Mouse (Mus musculus): ENCODE data around the gene Cdc42se2. TPM values are rescaled to one million over a fixed set of nuclear protein-coding genes. Genes with fewer than 3 reads are reported as not detected.

Cdc42se2 gene
- polyA plus RNA-seq, 1 experiment from 2014 or later, result 259 TPM

- H3K9ac ChIP-seq (ENCODE audit: low read length), result no peak overlapping the region
- no peak overlapping the region for H3K4me2 ChIP-seq
- no peaks in the 10 kb centered on the region for H3K27me3 ChIP-seq (ENCODE audit: control insufficient read depth, insufficient read depth, low read length)
- peaks cover 11% of the 10 kb centered on the region for H3K4me1 ChIP-seq (ENCODE audit: control insufficient read depth, insufficient read depth, low read length)
- ATAC-seq (ENCODE audit: low FRiP score) (no peak), DNase-seq (ENCODE audit: low spot score, missing footprints) (no peak)
- no peaks in the 10 kb centered on the region for H3K9me3 ChIP-seq (ENCODE audit: control insufficient read depth, low read length)
- no peak overlapping the region for H3K4me3 ChIP-seq (ENCODE audit: low read depth, low read length)
- H3K27ac ChIP-seq (ENCODE audit: low read depth, low read length), result no peak overlapping the region
- 91% methylated on average over 6 of the region's 6 CpGs for WGBS
- no peaks in the 10 kb centered on the region for H3K36me3 ChIP-seq (ENCODE audit: control insufficient read depth, insufficient read depth, low read length)
Observed at GRCm38 (mm10) chr11:54782253-54782652, 5.2 kb downstream of the Cdc42se2 start.

DNA sequence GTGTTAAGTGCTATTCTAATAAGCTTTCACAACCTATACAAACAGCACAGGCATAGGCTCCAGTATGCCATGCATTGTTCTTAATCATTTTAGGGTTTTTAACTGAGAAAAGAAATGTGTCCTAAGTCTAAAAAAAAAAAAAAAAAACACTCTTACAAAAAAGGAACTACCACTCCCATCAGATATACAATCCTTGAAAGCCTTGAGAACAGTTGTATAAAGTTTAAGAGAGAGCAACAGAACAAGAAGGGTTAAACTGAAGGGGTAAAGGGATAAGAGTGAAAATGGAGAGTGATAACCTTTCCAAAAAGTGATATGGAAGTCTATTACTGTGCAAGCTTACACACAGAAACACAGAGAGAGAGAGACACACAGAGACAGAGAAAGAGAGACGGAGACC, 7.5 kb downstream of the Cdc42se2 start:
- H3K9ac ChIP-seq (ENCODE audit: low read length), result no peak overlapping the region
- H3K9me3 ChIP-seq (ENCODE audit: control insufficient read depth, low read length), result no peaks in the 10 kb centered on the region
- H3K4me3 ChIP-seq (ENCODE audit: low read depth, low read length), result no peak overlapping the region
- H3K27me3 ChIP-seq (ENCODE audit: control insufficient read depth, insufficient read depth, low read length), result no peaks in the 10 kb centered on the region
- 93% methylated on average over 1 of the region's 1 CpGs for WGBS
- H3K27ac ChIP-seq (ENCODE audit: low read depth, low read length), result no peak overlapping the region
- no peaks in the 10 kb centered on the region for H3K36me3 ChIP-seq (ENCODE audit: control insufficient read depth, insufficient read depth, low read length)
- H3K4me2 ChIP-seq, result no peak overlapping the region
- H3K4me1 ChIP-seq (ENCODE audit: control insufficient read depth, insufficient read depth, low read length), result peaks cover 11% of the 10 kb centered on the region
- no peak for ATAC-seq (ENCODE audit: low FRiP score)
- no peak for DNase-seq (ENCODE audit: low spot score, missing footprints)

GRCm38 (mm10) chr11:54778131-54778844, 9.2 kb downstream of the Cdc42se2 start:
- Histone ChIP-seq H3K4me2 (no peak overlapping the region), H3K36me3 (ENCODE audit: control insufficient read depth, insufficient read depth, low read length) (no peaks in the 10 kb centered on the region), H3K9me3 (ENCODE audit: control insufficient read depth, low read length) (no peaks in the 10 kb centered on the region), H3K4me3 (ENCODE audit: low read depth, low read length) (no peak overlapping the region), H3K4me1 (ENCODE audit: control insufficient read depth, insufficient read depth, low read length) (peaks cover 6% of the 10 kb centered on the region; the same call in 1 of the 2 replicates), H3K27me3 (ENCODE audit: control insufficient read depth, insufficient read depth, low read length) (no peaks in the 10 kb centered on the region), H3K9ac (ENCODE audit: low read length) (no peak overlapping the region), H3K27ac (ENCODE audit: low read depth, low read length) (no peak overlapping the region)
- ATAC-seq (ENCODE audit: low FRiP score), result no peak
- WGBS, result 90% methylated on average over 1 of the region's 1 CpGs
- DNase-seq (ENCODE audit: low spot score, missing footprints), result no peak

- no peak overlapping the region for H3K4me3 ChIP-seq (ENCODE audit: low read depth, low read length)
- no peaks in the 10 kb centered on the region for H3K36me3 ChIP-seq (ENCODE audit: control insufficient read depth, insufficient read depth, low read length)
- no peak for ATAC-seq (ENCODE audit: low FRiP score)
- H3K27me3 ChIP-seq (ENCODE audit: control insufficient read depth, insufficient read depth, low read length), result no peaks in the 10 kb centered on the region
- no peak overlapping the region for H3K9ac ChIP-seq (ENCODE audit: low read length)
- no peak for DNase-seq (ENCODE audit: low spot score, missing footprints)
- peaks cover 6% of the 10 kb centered on the region; the same call in 1 of the 2 replicates for H3K4me1 ChIP-seq (ENCODE audit: control insufficient read depth, insufficient read depth, low read length)
- no peak overlapping the region for H3K4me2 ChIP-seq
- WGBS, result 72% methylated on average over 6 of the region's 6 CpGs
- H3K27ac ChIP-seq (ENCODE audit: low read depth, low read length), result no peak overlapping the region
- H3K9me3 ChIP-seq (ENCODE audit: control insufficient read depth, low read length), result no peaks in the 10 kb centered on the region
Observed at GRCm38 (mm10) chr11:54777387-54778130, 9.9 kb downstream of the Cdc42se2 start.

- WGBS, result 84% methylated on average over 4 of the region's 4 CpGs
- DNase-seq (ENCODE audit: low spot score, missing footprints) (no peak), ATAC-seq (ENCODE audit: low FRiP score) (no peak)
- H3K4me2 ChIP-seq, result no peak overlapping the region
- H3K4me3 ChIP-seq (ENCODE audit: low read depth, low read length), result no peak overlapping the region
- H3K36me3 ChIP-seq (ENCODE audit: control insufficient read depth, insufficient read depth, low read length), result no peaks in the 10 kb centered on the region
- no peaks in the 10 kb centered on the region for H3K9me3 ChIP-seq (ENCODE audit: control insufficient read depth, low read length)
- H3K4me1 ChIP-seq (ENCODE audit: control insufficient read depth, insufficient read depth, low read length), result peaks cover 6% of the 10 kb centered on the region; the same call in 1 of the 2 replicates
- no peak overlapping the region for H3K27ac ChIP-seq (ENCODE audit: low read depth, low read length)
- H3K27me3 ChIP-seq (ENCODE audit: control insufficient read depth, insufficient read depth, low read length), result no peaks in the 10 kb centered on the region
- H3K9ac ChIP-seq (ENCODE audit: low read length), result no peak overlapping the region
Observed at GRCm38 (mm10) chr11:54776735-54777333, 10.6 kb downstream of the Cdc42se2 start.

GRCm38 (mm10) chr11:54776367-54776701, 11.1 kb downstream of the Cdc42se2 start:
- Histone ChIP-seq H3K4me3 (ENCODE audit: low read depth, low read length) (no peak overlapping the region), H3K27me3 (ENCODE audit: control insufficient read depth, insufficient read depth, low read length) (no peaks in the 10 kb centered on the region), H3K4me1 (ENCODE audit: control insufficient read depth, insufficient read depth, low read length) (peaks cover 6% of the 10 kb centered on the region; the same call in 1 of the 2 replicates), H3K4me2 (no peak overlapping the region), H3K36me3 (ENCODE audit: control insufficient read depth, insufficient read depth, low read length) (no peaks in the 10 kb centered on the region), H3K9ac (ENCODE audit: low read length) (no peak overlapping the region), H3K27ac (ENCODE audit: low read depth, low read length) (no peak overlapping the region), H3K9me3 (ENCODE audit: control insufficient read depth, low read length) (no peaks in the 10 kb centered on the region)
- DNase-seq (ENCODE audit: low spot score, missing footprints) (no peak), ATAC-seq (ENCODE audit: low FRiP score) (no peak)
- 92% methylated on average over 2 of the region's 2 CpGs for WGBS

DNA sequence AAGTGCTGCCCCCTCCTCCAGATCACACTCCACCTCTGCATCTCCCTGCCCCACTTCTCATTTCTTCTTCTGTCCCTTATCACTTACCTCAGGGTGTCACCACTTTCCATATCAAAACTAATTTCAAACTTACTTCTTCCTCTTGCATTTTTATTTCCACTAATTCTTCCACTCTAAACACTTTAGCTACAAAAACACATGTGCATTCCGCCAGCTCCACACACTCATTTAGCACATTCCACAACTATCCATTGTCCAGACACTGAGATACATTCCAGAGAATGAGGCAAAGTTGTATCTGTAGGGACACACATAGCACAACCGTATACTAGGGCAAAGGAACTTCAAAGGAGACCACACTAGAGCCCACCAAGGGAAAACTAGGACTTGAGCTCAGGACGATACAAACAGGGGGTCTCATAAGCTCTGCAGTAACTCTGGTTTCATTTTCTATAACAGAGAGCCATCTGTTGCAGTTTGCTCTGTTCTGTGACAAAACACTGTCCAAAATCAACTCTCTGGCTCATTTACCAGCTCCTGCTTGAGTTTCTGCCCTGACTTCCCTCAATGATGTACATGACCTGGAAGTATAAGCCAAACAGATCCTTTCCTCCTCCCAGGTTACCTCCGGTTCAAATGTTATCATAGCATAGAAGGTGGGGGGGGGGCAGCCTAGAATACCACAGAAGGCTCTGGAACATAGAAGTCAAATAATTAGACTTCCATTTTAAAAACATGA, 11.7 kb downstream of the Cdc42se2 start:
- WGBS, result 83% methylated on average over 4 of the region's 4 CpGs
- no peak for ATAC-seq (ENCODE audit: low FRiP score)
- no peak overlapping the region for H3K27ac ChIP-seq (ENCODE audit: low read depth, low read length)
- no peak overlapping the region for H3K4me3 ChIP-seq (ENCODE audit: low read depth, low read length)
- H3K36me3 ChIP-seq (ENCODE audit: control insufficient read depth, insufficient read depth, low read length), result no peaks in the 10 kb centered on the region
- H3K27me3 ChIP-seq (ENCODE audit: control insufficient read depth, insufficient read depth, low read length), result no peaks in the 10 kb centered on the region
- H3K9ac ChIP-seq (ENCODE audit: low read length), result no peak overlapping the region
- H3K4me1 ChIP-seq (ENCODE audit: control insufficient read depth, insufficient read depth, low read length), result peaks cover 6% of the 10 kb centered on the region; the same call in 1 of the 2 replicates
- no peaks in the 10 kb centered on the region for H3K9me3 ChIP-seq (ENCODE audit: control insufficient read depth, low read length)
- DNase-seq (ENCODE audit: low spot score, missing footprints), result no peak
- H3K4me2 ChIP-seq, result no peak overlapping the region

DNA sequence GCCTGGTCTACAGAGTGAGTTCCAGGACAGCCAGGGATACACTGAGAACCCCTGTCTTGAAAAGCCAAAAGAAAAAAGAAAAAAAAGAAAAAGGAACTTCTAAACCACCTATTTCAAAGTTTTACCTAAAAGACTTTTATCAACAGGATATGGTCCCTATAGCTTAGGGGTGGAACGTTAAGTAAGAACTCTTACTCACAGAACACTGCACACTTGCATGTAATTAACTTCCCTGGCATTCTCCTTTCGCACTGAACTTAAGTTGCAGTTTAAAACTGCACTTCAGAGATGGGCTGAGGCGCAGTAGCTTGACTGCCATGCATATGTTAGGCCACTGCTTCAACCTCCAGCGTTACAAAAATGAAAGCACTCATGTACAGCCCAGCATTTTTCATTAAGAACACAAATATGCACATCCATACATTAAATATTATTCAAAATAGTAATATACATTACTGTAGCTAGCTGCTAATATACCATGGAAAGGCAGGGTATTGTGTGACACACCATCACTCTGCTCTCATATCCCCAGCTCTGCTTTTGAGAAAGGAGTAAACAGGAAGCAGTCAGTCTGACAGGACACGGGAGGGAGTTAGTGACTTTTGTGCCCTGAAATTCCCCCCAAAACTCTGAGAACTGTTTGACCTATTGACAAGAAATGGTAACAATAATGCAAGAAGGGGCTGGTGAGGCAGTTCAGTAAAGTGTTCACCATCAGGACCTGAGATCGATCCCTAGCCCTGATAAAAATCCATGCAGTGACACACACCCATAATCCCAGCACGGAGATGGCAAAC, 13.0 kb downstream of the Cdc42se2 start:
- H3K27ac ChIP-seq (ENCODE audit: low read depth, low read length), result no peak overlapping the region
- ATAC-seq (ENCODE audit: low FRiP score) (no peak), DNase-seq (ENCODE audit: low spot score, missing footprints) (no peak)
- no peak overlapping the region for H3K4me2 ChIP-seq
- H3K27me3 ChIP-seq (ENCODE audit: control insufficient read depth, insufficient read depth, low read length), result no peaks in the 10 kb centered on the region
- 83% methylated on average over 7 of the region's 7 CpGs for WGBS
- H3K9me3 ChIP-seq (ENCODE audit: control insufficient read depth, low read length), result no peaks in the 10 kb centered on the region
- H3K4me3 ChIP-seq (ENCODE audit: low read depth, low read length), result no peak overlapping the region
- peaks cover 6% of the 10 kb centered on the region; the same call in 1 of the 2 replicates for H3K4me1 ChIP-seq (ENCODE audit: control insufficient read depth, insufficient read depth, low read length)
- no peak overlapping the region for H3K9ac ChIP-seq (ENCODE audit: low read length)
- no peaks in the 10 kb centered on the region for H3K36me3 ChIP-seq (ENCODE audit: control insufficient read depth, insufficient read depth, low read length)

Measured in midbrain, embryonic 11.5 days (tissue).